Mouse (Mus musculus) v-Abl transformed pro-B cells (cell line): ENCODE results near the gene Gjc2.

Source experiments
- in situ Hi-C, 2 experiments: fragments of 400-800 bp; cut with MboI; formaldehyde crosslinking; loops; one replicate each; pipeline ENCODE4 v1.15.1; 2025; ENCODE audit not compliant: unreplicated experiment in 2 of 2

The Gjc2 gene

DNA sequence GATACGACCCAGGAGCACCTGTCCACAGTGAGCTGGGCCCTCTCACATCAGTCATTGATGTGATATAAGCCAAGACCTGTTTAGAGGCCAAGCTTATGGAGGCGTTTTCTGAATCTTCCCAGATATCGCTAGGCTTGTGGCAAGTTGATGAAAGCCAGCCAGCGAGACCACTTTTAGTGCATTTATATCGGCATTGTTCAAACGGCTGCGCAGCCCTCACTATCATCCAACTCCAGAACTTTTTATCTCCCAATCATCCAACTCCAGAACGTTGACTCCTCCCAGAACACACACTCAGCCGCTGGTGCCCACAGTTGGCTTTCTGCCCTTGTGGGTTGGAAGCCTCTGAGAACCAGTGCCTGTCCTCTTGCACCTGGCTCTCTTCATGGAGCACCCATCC is 18.6 kb downstream of the Gjc2 start:
- in situ Hi-C loops = no loop called here

DNA sequence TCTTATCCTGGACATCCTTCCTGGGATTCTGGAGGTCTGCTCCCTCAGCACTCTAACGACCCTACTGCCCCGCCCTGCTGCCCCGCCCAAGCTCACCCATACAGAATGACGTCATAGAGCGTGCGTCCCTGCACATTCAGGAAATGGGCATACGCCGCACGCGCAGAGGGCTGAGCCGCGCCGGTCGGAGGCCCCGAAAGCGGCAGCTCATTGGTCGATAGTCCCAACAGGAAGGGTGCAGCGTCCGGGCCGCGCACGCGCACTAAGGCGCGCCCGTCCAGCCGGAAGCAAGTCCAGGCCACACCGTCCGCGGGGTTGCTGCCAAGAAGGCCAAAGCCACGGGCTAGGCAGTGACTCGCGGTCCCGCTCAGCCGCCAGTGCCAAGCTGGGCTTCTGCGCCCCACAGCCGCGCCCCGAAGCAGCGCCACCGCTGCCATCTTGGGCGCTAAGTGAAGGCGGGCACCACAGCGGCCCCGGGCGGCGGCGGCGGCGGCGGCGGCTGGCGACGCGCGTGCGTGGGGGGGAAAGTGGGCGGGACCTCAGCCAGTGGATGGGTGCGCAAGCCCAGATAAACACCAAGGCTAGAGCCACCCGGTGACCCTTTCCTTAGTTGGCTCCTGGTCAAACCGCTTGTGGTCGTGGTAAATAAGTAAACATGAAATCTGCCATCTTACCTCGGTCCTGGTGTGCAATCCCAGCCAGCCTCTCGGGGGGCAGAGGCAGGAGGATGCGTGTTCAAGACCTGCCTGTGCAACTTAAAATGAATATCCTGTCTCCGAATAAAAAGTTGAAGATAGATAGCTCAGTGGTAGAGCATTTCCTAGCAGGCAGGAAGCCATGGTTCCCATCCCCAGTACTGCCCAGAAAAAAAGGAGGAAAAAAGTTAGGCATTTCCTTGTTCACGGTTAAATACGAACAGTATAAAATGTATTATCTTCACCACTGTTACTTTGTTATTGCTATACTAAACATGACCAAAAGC is 19.5 kb downstream of the Gjc2 start, which contains the start of gene Iba57:
Gene Iba57 (minus strand): TSS at position 485 of the 982 bp plus-strand sequence.
- in situ Hi-C loops = no loop called here

DNA sequence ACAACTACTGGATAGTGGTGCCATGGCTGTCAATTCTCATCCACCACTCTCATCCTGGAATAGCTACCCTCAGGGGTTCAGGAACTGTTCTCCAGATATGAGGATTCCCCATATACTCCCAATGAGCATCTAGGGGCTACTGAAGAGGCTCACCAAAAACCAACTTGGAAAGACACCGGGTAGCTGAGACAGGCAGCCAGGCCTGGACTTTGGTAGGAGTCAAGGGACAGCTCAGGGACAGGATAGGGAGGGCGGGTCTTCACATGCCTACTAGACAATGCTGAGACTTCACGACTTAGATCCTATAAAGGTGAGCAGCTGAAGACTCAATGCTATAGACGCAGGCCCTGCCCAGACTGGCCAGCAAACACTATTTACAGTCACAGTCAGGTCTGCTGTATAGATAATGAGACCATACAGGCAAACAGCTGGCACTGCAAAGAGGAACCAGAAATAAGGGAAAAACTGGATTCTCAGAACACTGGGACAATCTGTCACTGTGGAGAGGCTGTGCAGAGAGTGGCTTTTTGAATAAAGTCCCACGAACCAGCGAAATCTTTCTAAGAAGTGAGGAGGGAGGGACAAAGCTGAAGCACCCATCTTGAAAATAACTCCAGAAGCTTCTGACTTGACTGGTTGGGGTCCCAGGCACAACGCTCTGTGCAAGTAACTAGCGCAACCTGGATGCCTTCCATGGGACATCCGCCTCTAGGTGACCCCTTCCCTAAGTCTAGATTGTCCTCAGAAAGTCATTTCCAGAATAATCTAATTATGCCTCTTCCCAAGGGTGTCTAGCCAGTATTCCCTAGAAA is 20.4 kb downstream of the Gjc2 start:
- in situ Hi-C loops = no loop called here

DNA sequence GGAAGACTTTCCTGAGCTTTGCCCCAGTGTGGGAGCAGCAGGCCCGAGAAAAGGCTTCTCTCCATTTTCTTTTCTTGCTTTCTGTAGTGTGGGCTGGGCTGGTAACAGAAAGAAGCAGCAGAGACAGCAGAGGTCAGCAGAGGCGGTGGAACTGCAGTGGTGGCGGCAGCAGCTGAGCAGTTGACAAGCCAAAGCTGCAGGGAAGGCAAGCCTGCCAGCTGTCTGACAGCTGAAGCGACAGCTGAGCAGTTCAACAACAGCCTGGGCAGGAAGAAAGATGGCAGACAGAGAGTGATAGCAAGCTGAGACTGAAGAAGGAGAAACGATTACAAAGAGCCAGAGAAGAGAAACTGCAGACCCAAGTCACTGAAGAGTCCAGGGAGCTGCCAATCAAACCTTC is 21.6 kb downstream of the Gjc2 start:
- in situ Hi-C loops = no loop called here

DNA sequence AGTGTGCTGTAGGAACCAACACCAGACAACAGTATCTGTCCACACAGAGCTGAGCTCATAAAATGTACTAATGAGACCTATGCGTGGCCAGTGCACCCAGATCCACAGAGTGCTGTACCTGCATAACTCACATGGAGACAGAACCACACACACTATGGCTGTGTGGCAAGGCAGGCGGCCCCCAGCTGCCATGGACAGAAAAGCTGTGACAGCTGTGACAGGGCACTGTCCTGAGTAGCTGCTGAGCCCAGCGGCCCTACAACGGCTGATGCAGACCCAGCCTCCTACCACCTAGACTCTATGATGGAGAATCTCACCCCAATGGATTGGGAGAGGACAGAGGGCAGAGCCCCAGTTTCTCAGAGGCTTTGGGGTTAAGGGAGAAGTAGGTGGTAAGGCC is 23.5 kb downstream of the Gjc2 start:
- in situ Hi-C loops = no loop called here

DNA sequence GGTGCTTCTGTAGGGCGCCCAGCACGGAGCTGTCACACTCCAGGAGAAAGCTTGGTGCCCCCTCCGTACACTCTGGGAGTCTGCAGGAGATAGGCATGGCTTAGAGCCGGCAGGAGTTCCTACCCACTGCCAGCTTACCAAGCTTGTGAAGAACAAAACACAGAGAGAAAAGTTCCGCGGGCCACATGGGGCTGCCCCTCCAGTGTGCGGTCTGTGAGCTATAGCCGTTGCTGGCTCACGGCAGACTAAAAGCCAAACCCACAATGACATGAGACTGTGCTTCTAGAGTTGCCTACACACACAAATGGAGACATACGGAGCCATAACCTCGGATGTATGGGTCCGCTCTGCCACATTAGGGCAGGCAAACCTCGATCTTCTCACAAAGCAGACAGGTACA is 23.9 kb downstream of the Gjc2 start:
- in situ Hi-C loops = no loop called here

DNA sequence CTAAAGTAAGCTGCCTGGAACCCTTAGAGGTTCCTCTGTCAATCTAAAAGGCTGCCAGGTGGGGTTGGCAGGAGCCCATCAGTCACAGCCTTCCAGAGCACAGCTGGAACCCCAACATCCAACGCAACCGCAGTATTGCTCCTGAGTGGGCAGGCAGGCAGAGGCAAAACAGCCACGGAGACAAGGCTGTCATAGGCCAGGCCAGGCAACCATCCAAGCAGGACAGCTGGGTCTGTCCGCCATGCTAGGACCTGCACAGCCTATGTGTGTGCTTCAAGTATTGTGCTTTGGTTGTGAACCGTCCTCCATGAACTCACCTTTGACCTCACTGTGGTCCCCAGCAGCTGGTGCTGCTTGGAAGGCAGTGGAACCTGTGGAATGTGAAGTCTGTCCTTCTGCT is 27.1 kb downstream of the Gjc2 start:
- in situ Hi-C loops = no loop called here

DNA sequence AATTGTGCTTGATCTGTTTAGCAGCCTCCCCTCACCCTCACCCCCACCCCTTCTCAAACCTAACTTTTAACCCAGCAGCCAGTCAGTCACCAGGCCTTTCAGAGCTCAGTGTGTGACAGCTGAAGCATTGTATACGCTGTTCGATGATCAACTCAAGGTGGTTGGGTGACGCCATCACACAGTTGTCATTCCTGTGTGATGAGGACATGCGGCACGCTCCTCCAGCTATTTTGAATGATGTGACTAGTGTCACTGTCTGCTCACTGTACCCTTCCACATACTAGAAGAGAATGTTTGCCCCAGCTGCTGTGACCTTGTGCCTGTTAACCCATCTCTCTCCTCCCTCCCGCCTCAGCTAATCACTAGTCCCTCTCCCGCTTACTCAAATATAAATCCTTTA is 28.8 kb downstream of the Gjc2 start:
- in situ Hi-C loops = no loop called here

DNA sequence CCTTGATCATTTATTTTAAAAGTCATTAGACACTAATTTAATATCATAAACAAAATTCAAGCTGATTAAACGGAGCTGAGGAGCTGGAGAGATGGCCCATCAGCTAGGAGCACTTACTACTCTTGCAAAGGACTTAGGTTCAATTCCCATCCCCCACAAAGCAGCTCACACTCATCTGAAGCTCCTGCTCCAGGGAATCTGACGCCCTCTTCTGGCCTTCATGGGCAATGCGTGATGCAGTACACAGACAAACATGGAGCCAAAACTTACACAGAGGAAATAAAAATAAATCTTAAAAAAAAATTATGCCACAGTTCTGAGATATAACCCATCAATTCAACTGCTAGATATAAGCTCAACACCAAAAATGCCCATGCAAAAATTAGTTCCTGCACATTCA is 31.3 kb downstream of the Gjc2 start:
- in situ Hi-C loops = no loop called here

DNA sequence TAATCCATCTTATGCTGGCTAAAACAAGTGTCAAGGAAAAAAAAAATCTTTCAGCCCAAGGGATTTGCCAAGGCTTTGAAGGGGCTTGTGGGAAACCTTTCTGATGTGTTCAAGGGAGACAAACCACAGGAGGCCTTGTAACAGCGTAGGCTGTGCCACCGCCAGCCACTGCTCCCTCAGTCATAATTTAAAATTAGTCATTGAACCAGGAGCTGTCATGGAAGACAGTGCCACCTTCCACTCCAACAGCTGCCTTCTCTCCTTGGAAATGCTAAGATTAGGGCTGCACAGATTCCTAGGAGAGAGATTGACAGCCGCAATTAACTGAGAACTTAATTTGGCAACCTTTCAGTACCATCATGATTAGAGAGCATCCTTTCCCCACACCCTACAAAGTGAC is 33.7 kb downstream of the Gjc2 start:
- in situ Hi-C loops = no loop called here

DNA sequence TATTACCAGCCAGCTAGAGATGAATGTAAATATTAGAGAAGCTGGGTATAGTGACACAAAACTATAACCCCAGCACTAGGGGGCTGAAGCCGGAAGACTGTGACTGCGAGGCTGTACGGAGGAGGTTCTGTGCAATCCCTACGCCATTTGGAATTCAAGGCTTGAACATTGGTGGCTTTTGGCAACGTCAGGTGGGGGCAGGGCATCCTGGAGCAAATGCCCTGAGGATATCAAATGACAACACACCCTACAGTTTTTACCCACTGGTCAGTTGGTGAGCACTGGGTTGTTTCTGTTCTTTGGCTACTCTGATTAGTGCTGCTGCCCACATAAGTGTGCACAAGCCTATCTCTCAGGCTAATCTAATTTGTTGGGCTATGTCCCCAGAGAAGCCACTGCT is 40.1 kb downstream of the Gjc2 start:
- in situ Hi-C loops = no loop called here

DNA sequence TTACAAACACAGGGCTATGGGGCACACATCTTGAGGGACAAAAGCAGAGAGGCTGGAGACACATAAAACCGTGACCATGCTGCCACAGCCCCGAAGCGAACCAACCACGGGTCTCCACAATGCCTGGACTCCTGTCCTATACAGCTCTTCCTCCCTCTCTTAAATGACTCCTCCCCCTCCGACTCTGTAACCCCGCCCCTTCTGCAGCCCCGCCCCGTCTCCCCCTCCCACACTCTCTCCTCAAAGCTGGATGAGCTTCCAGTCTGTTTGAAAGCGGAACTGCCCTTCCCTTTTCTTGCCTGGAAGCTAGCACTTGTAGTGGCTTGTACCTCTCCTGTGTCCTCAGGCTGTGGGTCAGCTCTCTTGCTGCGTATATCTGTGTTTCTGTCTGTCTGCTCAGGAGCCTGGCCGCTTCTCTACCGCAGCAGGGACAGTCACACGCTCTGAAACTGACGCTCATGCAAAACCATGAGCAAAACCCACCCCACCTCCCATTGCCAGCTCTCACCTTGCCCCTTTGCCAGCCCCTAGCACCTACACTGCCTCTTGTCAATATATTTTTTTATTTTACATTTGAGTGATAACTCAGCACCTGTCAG is 41.1 kb downstream of the Gjc2 start:
- in situ Hi-C loops = no loop called here

DNA sequence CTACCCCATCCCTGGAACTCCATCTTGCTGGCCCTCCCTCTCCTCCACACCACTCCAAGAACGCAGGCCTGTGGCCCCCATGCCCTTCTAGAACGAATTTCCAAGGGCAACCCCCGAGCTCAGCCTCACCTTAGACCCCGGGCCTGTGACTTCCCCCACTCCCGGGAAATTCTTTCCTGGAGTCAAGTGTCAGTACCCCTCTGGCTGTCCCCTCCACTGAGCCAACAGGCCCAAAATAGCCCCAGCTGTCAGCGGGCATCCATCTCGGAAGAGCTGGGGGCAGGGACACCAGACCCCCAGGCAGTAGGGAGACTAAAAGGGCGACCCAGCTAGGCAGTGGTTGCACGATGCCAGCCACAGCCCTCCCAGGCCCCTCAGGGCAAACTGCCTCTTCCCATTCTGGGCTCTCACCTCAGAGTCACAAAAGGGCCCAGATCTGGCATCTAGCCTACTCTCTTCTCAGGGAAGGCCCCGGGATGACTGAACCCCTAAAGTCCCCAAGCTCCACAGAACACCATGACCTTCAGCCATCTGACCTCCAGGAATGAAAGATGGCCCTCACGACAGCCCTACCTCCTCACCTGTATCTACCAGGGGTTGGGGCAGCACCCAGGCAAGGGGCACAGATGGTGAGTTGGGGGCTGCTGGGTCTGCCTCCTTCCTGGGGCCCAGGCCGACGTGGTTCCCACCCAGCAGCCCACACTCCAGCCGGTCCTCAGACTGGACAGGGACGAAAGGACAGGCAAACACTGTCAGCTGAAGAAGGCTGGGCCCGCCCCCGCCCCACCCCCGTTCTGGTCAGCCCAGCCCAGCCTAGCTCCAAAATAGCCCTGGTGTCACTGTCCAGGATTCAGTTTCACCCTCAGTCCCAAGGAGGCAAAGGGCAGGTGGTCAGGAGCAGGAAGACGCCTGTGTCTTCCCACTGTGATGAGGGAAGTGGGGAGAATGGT is 44.2 kb downstream of the Gjc2 start:
- in situ Hi-C loops = no loop called here

DNA sequence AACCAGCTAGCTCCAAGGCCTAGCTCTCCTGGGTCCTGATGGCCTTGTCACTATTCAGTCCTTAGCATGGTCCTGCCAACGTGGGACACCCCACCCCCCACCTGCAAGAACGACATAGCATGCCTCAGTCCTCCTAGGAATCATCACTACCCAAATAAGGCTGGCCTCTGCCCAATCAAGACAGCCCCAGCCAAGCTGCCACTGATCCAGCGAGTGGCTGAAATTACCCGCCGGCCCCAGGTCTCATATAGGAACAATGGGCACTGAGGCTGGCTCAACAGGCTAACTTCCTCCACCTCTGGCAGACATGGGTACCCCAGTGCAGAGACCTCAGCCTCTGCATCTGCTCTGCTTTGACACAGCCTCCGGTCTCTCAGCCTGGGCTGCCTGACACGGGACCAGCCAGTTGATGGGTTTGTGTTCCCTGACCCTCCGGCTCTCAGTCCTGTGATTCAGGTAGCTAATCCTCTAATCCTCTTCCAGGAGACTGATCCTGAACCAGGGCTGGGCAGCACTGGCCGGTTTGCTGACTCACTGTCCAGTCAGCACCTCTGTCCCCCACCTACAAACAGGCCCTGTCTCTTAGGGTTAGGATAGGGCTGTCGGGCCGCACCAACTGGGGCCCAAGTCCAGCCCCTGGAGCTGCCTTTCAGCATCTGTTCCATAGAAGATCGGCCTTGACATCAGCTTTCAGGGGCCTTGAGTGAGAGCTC is 45.9 kb downstream of the Gjc2 start:
- in situ Hi-C loops = no loop called here

DNA sequence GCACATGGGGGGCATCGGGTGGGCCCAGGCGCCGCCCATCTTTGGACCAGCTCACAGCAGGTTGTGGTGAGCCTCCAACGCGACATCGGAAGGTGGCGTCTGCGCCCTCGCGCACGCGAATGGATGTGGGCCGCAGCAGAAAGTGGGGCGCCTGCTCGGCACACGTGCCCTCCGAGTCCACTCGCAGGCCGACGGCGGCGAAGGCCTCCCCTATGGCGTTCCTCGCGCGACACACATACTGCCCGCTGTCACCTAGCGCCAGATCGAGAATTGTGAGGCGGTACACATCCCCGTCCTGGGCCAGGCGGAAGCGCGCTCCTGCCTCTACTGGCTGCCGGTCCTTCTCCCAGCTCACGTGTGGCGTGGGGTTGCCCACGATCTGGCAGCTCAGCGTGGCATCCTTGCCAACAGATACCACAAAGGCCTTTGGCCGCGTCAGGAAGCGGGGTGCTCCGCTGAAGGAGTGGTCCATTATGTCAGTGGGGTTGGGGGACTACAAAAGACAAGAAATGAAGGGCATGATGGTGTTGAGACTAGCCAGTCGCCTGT is 47.0 kb downstream of the Gjc2 start, which contains the start of gene Obscn:
Gene Obscn (minus strand): TSS at position 499 of the 549 bp plus-strand sequence.
- in situ Hi-C loops = no loop called here

DNA sequence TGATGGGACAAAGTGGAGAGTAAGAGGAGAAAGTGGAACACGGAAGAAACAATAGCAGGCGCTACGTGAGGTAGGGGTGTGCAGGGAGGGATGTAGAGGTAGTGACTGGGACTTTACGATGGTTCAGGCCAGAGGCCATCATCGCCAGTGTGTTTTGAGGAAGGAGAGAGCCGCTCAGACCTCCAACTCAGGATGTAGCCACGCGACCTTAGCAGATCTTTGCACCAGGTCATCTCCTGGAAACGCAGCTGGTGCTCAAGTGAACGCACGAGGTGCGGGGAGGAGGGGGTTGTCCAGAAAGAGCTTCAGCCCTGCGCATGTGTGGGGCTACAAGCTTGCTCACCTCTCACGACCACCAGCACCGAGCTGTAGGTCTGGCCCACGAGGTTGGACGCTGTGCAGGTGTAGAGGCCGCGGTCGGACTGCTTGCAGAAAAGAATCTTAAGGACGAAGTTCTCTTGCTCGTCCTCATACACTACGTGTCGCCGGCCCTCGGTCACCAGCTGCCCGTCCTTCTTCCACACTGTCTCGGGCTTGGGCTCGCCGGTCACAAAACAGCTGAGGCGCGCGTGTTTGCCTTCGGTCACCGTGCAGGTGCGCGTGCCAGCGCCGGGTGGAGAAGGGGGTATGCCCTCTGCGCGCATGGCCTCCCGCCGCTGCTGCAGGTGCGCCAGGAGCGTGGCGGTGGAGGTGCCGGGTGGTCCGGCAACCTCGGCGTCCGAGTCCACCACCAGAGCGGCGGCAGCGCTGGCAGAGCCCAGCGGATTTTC is 47.8 kb downstream of the Gjc2 start:
- in situ Hi-C loops = no loop called here

DNA sequence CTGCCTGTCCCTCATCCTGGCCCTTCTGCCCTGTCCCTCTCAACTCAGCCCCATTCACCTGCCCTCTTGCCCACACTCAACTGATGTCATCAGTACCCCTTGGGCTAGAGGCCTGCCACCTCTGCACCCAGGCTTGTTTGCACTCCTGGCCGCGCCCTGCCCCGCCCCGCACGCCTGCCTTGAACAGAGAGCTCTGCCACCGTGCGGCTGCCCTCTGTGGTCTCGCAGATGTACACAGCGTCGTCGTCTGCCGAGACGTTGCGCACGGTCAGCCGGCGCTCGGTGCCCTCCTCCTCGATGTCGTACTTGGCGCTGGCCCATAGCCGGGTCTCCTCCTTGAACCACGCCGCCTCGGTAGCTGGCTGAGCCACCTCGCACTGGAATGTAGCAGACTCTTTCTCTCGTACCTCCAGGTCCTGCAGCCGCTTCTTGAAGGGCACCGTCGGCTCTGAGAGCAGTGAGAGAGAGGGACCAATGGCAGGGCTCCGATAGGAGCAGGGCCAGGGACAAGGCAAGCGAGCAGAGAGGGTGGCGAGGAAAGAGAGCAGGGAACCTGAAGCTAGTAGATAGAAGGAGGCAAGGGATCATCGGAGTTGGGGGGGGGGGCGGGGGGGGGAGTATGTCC is 48.5 kb downstream of the Gjc2 start:
- in situ Hi-C loops = no loop called here

DNA sequence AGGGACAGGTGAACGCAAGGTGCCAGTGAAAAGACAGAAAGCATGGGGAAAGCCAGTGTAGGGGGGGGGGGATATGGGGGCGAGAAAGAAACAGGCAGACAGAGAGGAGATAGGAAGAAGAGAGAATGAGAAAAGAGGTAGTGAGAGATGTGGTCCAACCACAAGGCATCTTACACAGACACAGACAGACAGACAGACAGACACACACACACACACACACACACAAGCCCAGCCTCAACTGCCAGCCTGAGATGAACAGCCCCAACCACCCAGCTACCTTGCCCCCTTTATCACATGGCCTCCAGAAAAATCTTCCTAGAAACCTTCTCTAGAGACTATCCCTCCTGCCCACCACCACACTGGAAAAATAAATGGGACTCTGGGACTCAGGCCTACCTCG is 50.9 kb downstream of the Gjc2 start:
- in situ Hi-C loops = no loop called here
